Mouse (Mus musculus) layer of hippocampus, adult 18-20 months (tissue): ENCODE results near the gene 9130213A22Rik. TPM values are rescaled to one million over a fixed set of nuclear protein-coding genes. Genes with fewer than 3 reads are reported as not detected.

Experiments used
- DNase-seq, 2 experiments: peaks; one replicate each; pipeline ENCODE4 v3.0.0; 2022; ENCODE audit warnings: low spot score in 2 of 2
- total RNA-seq, 2 experiments: library from RNA; stranded (reverse); gene quantifications; 2 replicates each; pipeline ENCODE4 v1.2.3; 2021

The 9130213A22Rik gene
- total RNA-seq, 2 experiments from 2014 or later = 1.3 to 1.6 TPM

DNA sequence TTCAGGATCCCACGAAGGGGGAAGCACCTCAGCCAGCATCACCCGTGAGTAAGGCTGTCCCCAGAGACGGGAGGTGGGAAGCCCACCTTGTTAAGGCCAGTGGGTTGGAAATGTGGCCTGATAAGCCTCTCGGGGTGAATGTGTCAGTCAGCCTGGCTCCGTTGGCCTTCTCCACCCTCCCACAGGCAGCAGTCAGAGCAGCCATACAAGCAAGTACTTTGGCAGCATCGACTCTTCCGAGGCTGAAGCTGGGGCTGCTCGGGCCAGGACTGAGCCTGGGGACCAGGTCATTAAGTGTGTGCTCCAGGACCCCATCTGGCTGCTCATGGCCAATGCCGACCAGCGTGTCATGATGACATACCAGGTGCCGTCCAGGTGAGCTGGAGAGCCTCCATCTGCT, 14.7 kb downstream of the 9130213A22Rik start:
- DNase-seq = no peak

DNA sequence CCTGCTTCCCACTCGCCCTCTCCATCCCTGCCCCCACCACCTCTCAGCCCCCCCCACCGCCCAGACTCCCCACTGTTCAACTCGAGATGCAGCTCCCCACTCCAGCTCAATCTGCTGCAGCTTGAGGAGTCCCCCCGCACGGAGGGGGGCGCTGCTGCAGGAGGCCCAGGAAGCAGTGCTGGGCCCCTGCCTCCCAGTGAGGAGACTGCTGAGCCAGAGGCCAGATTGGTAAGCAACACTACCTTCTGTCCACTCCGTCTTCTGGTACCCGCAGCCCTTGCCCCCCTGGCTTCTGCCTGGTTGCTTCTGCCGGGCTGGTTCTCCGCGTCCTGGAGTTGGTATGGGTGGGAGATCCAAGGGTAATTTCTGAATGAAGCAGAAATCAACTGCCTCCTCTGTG, 15.5 kb downstream of the 9130213A22Rik start:
- no peak for DNase-seq

DNA sequence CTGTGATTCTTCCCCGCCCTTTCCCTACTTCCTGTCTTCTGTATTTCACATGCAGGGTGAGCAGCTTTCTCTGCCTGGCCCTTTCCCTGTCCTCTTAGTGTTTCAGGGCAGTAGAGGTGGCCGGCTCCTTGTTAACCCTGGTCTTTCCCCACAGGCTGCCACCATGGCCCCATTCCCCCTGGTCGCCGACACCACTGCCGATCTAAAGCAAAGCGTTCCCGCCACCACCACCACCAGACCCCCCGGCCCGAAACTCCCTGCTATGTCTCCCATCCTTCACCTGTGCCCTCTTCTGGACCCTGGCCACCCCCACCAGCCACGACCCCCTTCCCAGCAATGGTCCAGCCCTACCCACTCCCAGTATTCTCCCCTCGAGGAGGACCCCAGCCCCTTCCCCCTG, 16.1 kb downstream of the 9130213A22Rik start:
- no peak for DNase-seq

DNA sequence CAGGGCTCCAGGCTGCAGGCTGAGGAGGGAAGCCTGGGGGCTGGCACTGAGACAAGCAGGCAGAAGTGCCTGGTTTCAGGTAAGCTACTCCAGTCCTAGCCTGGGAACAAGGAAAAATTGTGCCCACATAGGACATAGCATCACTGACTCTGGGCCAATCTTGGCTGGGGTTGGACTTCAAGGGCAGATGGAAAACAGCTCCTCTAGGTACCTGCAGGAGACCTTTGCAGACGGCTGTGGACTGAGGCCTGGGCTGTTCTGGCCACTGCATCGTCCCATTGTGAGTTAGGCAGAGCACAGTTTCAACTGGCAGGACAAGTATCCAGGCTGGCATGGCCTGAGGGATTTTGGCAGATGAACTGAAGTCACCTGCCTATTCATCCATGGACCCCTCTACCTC, 16.6 kb downstream of the 9130213A22Rik start:
- DNase-seq = no peak

DNA sequence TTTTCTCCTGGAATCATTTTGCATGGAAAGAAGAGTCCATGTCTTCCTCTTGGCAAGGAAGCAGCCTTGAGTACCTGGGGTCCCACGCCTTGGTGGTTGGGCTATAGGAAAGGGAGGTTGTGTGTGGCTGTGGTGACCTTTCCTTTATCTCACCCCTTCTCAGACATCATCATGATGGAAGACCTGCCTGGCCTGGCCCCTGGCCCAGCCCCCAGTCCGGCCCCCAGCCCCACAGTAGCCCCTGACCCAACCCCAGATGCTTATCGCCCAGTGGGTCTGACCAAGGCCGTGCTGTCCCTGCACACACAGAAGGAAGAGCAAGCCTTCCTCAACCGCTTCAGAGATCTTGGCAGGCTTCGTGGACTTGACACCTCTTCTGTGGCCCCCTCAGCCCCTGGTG, 17.2 kb downstream of the 9130213A22Rik start:
- no peak for DNase-seq

DNA sequence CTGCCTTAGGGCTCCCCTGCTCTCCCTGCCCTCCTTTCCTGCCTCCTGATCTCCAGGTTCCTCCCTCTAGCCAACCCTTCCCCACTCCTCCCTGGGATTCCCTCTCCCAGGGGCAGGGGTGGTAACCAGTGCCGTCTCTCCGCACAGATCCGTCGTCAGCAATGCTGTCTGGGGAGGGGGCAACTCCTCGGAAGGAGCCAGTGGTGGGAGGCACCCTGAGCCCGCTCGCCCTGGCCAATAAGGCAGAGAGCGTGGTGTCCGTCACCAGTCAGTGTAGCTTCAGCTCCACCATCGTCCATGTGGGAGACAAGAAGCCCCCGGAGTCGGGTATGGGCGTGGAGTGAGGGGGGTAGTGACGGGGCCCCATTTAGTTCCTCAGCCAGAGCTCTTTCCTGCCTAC, 17.9 kb downstream of the 9130213A22Rik start:
- DNase-seq = no peak

DNA sequence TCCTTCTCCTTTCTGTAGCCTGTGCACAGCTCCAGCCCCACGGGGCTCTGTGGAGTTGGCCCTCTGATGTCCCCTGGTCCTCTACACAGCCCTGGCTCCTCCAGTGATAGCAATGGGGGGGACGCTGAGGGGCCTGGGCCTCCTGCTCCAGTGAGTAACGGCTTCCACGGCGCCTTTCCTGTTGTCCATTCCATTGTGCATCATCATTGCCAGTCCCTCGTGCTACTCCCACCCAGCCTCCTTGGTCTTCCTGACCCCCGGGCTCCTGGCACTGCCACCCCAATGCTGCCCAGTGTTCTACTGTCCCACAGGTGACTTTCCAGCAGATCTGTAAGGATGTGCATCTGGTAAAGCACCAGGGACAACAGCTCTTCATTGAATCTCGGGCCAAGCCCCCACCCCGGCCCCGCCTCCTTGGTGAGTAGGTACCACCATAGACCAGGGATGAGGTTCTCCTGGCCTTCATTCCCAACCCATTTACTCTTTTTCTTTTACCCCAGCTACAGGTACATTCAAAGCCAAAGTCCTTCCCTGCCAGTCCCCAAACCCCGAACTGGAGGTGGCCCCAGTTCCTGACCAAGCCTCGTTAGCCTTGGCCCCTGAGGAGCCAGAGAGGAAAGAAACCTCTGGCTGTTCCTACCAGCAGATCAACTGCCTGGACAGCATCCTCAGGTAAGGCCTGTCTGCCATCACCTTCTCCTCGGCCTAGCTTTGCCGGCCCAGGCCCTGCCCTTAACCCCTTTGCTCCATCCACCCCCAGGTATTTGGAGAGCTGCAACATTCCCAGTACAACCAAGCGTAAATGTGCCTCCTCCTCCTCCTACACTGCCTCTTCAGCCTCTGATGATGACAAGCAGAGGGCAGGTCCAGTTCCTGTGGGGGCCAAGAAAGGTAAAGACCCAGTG, 18.6 kb downstream of the 9130213A22Rik start:
- no peak for DNase-seq

DNA sequence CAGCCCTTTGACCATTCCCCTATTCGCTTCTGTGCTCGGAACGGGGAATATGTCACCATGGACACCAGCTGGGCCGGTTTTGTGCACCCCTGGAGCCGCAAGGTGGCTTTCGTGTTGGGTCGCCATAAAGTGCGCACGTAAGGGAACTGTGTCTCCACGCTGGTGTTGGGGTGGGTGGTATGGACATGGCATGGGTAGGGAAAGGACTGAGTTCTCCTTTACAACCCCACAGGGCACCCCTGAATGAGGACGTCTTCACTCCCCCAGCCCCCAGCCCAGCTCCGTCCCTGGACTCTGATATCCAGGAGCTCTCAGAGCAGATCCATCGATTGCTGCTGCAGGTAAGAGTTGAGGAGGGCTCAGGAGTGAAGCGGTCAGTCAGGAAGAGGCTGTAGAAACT, 19.3 kb downstream of the 9130213A22Rik start:
- no peak for DNase-seq

DNA sequence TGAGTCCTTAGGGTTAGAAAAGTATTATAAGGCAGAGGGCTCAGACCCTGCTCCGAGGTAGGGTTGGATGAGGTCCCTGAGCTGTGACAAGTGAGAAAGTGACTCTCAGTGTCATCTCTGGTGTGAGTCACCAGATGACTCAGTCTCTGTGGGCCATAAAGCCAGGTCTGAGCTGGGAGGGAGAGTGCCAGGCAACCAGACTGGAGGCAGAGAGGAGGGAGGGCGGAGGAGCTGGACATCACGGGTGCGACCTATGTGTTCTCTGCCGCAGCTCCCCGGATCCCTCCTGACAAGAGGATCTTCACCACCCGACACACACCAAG, 20.0 kb downstream of the 9130213A22Rik start:
- DNase-seq = peak in 1 of 2 experiments; percentile 21

DNA sequence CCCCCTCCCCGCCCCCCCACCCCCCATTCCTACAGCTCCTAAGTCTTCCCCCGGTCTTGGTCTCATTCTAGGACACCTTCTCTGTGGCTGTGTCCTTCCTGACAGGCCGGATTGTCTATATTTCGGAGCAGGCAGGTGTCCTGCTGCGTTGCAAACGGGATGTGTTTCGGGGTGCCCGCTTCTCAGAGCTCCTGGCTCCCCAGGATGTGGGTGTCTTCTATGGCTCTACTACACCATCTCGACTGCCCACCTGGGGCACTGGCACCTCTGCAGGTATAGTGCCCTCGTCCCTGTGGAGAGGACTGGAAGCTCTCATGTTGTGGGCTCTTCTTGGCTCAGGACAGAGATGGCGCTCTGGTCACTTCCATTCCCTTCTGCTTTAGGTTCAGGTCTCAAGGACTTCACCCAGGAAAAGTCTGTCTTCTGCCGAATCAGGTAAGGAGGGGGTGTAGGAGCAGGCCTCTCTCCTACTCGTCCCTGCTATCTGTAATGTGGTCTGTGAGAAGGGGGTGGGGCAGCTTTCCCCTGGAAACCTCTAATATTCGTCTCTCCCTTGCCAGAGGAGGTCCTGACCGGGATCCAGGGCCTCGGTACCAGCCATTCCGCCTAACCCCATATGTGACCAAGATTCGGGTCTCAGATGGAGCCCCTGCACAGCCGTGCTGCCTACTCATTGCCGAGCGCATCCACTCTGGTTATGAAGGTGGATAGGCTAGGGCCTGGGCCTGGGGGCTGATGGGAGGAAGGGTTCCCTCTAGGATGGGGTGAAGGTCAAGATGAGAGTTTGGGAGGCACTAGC, 20.6 kb downstream of the 9130213A22Rik start:
- no peak for DNase-seq

DNA sequence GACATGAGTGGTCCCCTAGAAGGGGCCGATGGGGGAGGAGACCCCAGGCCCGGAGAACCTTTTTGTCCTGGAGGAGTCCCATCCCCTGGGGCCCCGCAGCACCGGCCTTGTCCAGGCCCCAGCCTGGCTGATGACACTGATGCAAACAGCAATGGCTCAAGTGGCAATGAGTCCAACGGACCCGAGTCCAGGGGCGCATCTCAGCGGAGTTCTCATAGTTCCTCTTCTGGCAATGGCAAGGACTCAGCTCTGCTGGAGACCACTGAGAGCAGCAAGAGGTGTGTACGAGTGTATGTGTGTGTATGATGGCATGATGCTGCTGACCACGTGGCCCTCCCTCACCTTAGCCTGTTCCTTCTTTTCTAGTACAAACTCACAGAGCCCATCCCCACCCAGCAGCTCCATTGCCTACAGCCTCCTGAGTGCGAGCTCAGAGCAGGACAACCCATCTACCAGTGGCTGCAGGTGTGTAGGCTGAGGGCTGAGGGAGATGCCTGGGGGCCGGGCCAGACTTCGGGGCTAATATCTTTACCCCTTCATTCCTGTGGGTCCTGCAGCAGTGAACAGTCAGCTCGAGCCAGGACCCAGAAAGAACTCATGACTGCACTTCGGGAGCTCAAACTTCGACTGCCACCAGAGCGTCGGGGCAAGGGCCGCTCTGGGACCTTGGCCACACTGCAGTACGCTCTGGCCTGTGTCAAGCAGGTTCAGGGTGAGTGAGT, 21.6 kb downstream of the 9130213A22Rik start:
- no peak for DNase-seq

DNA sequence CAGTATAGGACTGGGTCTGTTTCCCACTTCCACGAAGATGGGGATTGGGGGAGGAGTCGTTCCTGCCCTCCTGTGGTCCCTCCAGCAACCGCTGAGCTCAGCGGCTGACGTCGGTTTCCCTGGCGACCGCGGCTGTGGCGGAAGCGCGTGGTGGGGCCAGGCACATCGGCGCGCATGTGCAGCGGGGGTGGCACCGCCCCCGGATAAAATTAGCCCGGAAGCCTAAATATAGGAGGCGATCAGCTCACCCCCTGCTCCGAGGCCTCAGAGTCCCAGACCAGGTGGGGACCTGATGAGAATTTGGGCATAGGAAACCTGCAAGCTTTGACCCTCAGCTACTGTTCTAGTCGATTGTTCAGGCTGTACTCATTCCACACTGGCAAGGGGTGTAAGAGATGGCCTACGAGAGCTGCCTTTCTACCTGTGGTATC, 22.5 kb downstream of the 9130213A22Rik start:
- peak; percentile 94 to 95 for DNase-seq

DNA sequence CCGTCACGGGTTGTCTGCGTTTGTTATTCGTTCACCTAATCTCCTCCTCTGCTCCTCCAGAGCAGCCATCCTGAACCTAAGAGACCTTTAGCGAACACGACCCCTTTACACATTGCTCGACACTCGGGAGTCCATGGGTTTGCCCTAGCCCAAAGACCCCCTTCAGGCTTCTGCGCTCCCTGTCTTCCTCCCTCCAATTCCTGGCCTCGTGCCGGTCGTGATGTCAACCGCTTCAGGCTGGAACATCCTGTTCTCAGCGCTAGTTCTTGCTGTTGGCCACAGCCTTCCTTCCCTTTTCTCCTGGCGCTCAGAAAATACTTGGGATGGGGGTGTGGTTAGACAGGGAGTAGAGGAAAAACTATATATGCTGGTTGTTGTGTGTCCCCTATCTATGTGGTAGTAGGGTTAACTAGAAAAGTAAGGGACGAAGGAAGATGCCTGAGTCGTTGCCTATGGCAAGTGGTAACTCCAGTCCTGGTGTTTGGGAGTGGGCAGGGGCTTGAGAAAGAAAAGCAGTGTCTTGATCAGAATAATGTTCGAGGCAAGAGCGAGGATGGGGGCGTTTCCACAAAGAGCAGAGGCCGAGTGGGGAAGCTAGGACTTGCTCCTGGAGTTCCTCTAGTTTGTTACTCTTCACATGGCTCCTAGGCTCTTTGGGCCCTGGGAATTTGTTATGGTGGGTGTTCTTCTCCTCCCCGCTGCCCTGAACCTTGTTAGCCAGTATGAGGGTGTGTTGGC, 23.0 kb downstream of the 9130213A22Rik start:
- DNase-seq = peak in 1 of 2 experiments; percentile 72

DNA sequence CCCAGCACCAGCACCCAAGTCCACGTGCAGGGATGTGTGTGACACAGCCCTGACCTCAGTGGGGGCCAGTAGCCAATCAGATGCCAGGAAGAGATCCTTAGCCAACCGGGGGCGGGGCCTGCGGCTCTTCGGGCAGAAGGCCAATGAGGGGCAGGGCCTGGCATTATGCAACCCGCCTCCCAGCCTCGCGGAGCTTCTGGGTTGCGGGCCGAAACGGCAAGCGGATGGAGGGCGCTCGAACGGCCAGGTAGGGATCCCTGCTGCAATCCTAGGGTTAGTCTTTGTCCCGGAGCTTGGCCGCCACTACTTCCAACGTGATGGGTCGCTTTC, 23.7 kb downstream of the 9130213A22Rik start:
- DNase-seq = peak; percentile 92 to 98

DNA sequence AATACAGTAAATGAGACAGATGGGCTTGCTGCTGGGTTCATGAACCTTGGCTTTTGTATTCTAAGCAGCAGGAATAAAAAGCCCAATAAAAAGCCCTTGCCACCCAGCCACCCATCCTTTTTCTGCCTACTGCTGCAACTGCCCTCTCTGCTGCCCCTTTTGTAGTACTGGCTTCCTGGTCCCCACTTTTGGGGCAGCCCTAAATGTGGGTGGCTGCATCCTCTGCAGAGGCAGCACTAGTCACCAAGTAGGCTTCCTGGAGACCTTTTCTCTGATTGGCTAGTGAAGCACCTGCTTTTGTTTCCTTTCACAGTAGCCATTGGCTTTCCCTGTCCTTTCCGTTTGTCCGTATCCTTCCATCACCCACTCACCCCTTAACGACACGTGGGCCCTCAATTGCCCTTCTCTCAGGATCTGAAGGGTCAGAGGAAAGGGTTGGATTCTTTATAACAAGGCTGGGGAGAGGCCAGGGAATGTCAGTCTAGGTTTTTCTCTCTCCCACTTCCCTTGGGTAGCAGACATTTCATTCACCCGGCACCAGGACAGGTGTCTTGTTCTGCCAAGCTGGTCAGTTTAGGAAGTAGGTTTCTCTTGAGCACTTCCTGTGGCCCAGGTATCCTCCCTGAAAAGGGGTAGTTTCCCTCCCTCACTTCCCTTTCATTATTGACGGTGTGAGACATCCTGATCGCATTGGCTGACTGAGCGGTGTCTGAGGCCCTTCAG, 24.2 kb downstream of the 9130213A22Rik start:
- DNase-seq = peak in 1 of 2 experiments; percentile 34

DNA sequence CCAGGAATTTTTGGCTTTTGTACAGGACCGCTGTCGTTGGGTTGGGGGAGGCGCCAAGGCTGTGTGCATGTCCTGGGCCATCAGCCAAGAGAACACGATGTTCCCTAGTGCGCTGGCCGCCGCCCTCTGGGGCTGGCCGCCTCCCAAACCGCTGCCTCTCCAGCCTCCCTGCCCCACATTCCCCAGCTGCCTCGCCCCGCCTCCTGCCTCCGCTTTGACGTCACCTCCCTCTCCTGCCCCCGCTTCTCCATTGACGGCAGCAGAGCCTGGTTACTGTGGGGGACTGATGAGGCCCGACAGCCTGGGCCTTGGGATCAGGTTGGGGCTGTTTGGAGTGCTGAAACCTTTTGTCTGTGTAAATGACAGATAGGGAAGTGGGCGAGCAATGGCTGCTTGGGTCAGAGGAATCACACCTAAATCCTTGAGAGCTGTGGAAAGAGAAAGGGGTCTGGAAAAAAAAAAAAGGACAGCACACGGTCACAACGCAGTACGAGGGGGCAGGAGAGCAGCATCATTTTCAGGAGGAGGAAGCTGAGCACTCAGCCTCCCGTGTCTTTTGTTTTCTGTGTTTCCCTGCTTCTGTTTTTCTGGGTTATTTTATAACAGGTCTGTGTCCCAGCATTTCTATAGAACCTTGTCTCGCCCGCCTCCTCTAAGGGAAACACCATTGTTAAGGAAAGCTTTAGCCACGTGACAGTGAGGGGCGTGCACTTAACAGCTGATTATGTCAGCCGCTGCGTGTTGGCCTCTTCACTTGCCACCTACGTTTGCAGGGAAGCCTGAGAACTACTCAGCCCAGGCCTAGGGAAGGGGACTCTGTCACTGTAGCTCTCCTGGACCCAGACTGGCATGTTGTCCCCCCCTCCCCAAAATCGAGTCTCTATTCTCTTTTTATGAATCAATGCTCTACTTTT, 25.1 kb downstream of the 9130213A22Rik start:
- peak; percentile 93 to 96 for DNase-seq

DNA sequence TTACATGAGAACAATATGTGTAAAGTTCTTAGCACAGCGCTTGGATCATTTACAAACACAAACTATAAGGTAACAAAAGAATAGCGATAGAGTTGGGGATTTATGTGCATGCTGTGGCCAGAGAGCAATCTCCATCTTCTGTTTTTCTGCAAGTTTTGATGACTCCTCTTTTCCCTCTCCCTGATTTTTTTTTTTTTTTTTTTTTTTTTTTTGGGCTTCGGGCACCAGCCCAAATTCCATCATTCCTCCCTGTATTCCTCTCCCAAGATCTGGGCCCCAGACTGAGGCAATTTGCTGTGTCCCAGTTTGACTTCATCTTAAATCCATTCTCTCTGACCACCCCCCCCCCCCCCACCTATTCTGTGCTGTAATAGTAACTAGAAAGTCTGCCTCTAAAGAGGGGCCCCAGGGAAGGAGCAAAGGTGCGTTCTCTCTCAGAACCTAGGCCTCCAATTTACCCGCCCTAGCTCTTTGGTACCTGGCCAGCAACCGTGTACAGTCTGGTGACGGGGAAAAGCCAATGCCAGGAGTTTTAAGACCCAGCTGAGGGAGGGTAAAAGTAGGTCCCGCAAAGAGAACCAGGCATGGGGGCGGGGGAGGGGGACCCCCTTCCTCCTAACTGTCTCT, 25.9 kb downstream of the 9130213A22Rik start:
- DNase-seq = no peak

DNA sequence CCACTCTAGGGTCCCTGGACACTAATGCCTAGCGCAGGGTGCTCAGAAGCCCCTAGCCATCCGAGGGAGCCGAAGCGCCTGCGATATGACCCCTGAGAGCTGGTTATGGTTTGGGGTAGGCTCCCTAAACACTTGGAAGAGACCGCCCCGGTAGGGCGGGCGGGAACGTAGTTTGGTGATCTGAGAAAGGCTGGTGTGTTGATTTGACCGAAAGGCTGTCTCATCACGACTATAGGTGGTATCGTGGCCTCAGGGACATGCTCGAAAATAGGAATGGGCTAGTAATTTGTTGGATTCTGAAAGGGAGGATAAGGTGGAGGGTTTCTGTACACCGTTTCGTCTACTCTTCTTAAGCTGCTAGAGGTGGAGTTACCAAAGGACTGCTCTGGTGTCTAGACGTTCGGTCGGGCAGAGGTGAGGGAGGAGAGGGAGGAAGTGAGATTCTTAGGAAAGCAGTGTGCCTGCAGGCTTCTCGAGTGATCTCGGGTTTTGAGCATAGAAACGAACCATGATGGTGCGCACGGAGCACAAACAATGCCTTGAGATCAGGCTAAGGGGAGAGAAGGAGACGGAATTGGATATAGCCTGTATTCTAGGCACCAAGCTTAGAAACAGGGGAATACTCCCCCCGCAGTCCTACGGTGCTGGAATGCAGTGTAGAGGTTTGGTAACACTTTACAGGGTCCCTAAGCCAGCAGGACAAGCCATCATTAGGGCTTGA, 26.7 kb downstream of the 9130213A22Rik start:
- no peak for DNase-seq
